Mouse (Mus musculus): Measurements from ENCODE around the gene Cyp4a30b. TPM values are rescaled to one million over a fixed set of nuclear protein-coding genes. Genes with fewer than 3 reads are reported as not detected.
"Not testable (repeated sequence)": the region's sequence is repeated elsewhere in the genome, so short reads cannot be mapped to it uniquely, and the experiment has no call there.

Gene Cyp4a30b
- polyA plus RNA-seq, 2 experiments, result not detected

DNA sequence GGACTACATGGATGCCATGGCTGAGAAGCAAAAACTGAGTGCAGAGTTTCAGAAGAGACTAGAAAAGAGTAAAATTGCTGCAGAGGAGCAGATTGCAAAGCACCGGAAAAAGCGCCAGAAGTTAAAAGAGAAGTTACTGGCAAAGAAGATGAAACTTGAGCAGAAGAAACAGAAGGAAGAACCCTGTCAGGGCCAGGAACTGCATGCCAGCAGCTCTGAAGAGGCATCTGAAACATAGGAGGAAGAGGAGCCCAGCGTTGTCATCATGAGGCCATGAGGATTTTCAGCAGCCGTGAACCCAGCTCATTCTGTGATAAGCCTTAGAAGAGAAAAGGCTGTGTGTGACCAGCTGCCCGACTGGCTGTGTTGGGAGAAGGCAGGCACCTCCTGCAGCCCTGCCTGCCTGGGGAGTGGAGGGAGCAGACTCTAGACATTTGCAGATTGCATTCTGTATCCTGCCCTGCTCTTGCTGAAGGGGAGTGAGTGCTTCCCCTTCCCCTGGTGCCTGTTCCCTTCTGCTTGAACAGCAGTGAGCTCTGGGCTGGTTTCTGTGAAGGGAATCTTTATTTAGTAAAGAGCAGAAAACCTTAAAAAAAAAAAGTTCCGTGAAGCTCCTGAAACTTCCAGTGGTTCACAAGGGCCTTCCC is 28.7 kb downstream of the Cyp4a30b start:
- DNase-seq (ENCODE audit: low read depth in 3 of 3, low spot score in 3 of 3), result no peak
- no peaks in the 10 kb centered on the region for H3K27me3 ChIP-seq (ENCODE audit: control insufficient read depth, insufficient read depth, low read length)
- H3K4me3 ChIP-seq (ENCODE audit: insufficient read depth in 1 of 2, low read depth in 2 of 2, low read length in 2 of 2), result no peak overlapping the region
- no peak for ATAC-seq (ENCODE audit: insufficient read depth)
- no peaks in the 10 kb centered on the region for H3K4me1 ChIP-seq (replicated peaks; ENCODE audit: control insufficient read depth in 2 of 2, insufficient read depth in 2 of 2, low read length in 1 of 2)
- TF ChIP-seq CTCF (IDR thresholded peaks at IDR 0.05; ENCODE audit: low read depth), result no peak
- no peak for TF ChIP-seq EP300 (IDR thresholded peaks at IDR 0.05; ENCODE audit: low read depth)
- no peak overlapping the region for H3K27ac ChIP-seq
- H3K9ac ChIP-seq (replicated peaks), result no peak overlapping the region
- no peaks in the 10 kb centered on the region for H3K9me3 ChIP-seq (ENCODE audit: control insufficient read depth, low read length)
- no peaks in the 10 kb centered on the region for H3K36me3 ChIP-seq (replicated peaks; ENCODE audit: control insufficient read depth, insufficient read depth, low read depth)
- no peak overlapping the region for H3K4me2 ChIP-seq (ENCODE audit: low read depth)
- 40% methylated on average over 6 of the region's 6 CpGs for WGBS (ENCODE audit: insufficient replicate concordance)

DNA sequence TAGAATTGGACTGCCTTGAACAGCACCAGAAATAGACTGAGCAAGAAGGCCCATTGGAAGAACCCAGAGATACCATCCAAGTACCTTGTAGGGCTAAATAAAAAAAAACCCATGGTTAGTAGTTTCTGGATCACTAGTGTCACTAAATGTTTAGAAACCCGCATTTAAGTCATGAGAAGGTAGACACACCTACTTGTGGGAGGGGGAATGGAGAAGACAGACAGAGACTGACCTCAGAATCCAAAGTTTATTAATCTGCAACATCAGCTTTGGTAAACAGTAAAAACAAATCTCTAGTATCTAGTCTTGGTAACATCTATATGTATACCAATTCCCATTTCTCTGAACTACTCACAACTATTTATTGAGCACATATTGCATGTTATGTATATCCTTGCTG is 43.6 kb downstream of the Cyp4a30b start, which contains the start of gene Cyp4a14:
Gene Cyp4a14 (minus strand): TSS at position 142 of the 400 bp plus-strand sequence.
- Histone ChIP-seq H3K4me3 (ENCODE audit: insufficient read depth in 1 of 2, low read depth in 2 of 2, low read length in 2 of 2) (no peak within 1 kb of the TSS), H3K27ac (no peak within 1 kb of the TSS), H3K36me3 (replicated peaks; ENCODE audit: control insufficient read depth, insufficient read depth, low read depth) (no peaks in the 10 kb centered on the region), H3K9ac (replicated peaks) (no peak within 1 kb of the TSS), H3K4me1 (replicated peaks; ENCODE audit: control insufficient read depth in 2 of 2, insufficient read depth in 2 of 2, low read length in 1 of 2) (no peaks in the 10 kb centered on the region), H3K27me3 (ENCODE audit: control insufficient read depth, insufficient read depth, low read length) (no peaks in the 10 kb centered on the region), H3K4me2 (ENCODE audit: low read depth) (no peak within 1 kb of the TSS), H3K9me3 (ENCODE audit: control insufficient read depth, low read length) (no peaks in the 10 kb centered on the region)
- no peak for ATAC-seq (ENCODE audit: insufficient read depth)
- no peak for DNase-seq (ENCODE audit: low read depth in 3 of 3, low spot score in 3 of 3)
- WGBS (ENCODE audit: insufficient replicate concordance), result 35% methylated on average over 1 of the region's 1 CpGs
- TF ChIP-seq EP300 (IDR thresholded peaks at IDR 0.05; ENCODE audit: low read depth) (no peak), CTCF (IDR thresholded peaks at IDR 0.05; ENCODE audit: low read depth) (no peak)

GRCm38 (mm10) chr4:115497466-115497865 is 45.1 kb downstream of the Cyp4a30b start:
- Histone ChIP-seq H3K4me2 (ENCODE audit: low read depth) (no peak overlapping the region), H3K4me3 (ENCODE audit: insufficient read depth in 1 of 2, low read depth in 2 of 2, low read length in 2 of 2) (no peak overlapping the region), H3K36me3 (replicated peaks; ENCODE audit: control insufficient read depth, insufficient read depth, low read depth) (no peaks in the 10 kb centered on the region), H3K4me1 (replicated peaks; ENCODE audit: control insufficient read depth in 2 of 2, insufficient read depth in 2 of 2, low read length in 1 of 2) (no peaks in the 10 kb centered on the region), H3K27ac (no peak overlapping the region), H3K9ac (replicated peaks) (no peak overlapping the region), H3K9me3 (ENCODE audit: control insufficient read depth, low read length) (no peaks in the 10 kb centered on the region), H3K27me3 (ENCODE audit: control insufficient read depth, insufficient read depth, low read length) (no peaks in the 10 kb centered on the region)
- WGBS (ENCODE audit: insufficient replicate concordance), result 67% methylated on average over 3 of the region's 3 CpGs
- DNase-seq (ENCODE audit: low read depth in 3 of 3, low spot score in 3 of 3), result peak in 1 of 3 experiments; percentile 7
- TF ChIP-seq CTCF (IDR thresholded peaks at IDR 0.05; ENCODE audit: low read depth), result no peak
- no peak for TF ChIP-seq EP300 (IDR thresholded peaks at IDR 0.05; ENCODE audit: low read depth)
- no peak for ATAC-seq (ENCODE audit: insufficient read depth)

GRCm38 (mm10) chr4:115513964-115514363 is 61.6 kb downstream of the Cyp4a30b start:
- H3K36me3 ChIP-seq (replicated peaks; ENCODE audit: control insufficient read depth, insufficient read depth, low read depth); H3K4me3 ChIP-seq (ENCODE audit: insufficient read depth in 1 of 2, low read depth in 2 of 2, low read length in 2 of 2); ATAC-seq (ENCODE audit: insufficient read depth); DNase-seq (ENCODE audit: low read depth in 3 of 3, low spot score in 3 of 3); H3K4me2 ChIP-seq (ENCODE audit: low read depth); H3K4me1 ChIP-seq (replicated peaks; ENCODE audit: control insufficient read depth in 2 of 2, insufficient read depth in 2 of 2, low read length in 1 of 2); H3K27me3 ChIP-seq (ENCODE audit: control insufficient read depth, insufficient read depth, low read length); H3K9ac ChIP-seq (replicated peaks); H3K27ac ChIP-seq; H3K9me3 ChIP-seq (ENCODE audit: control insufficient read depth, low read length): not testable (repeated sequence)

DNA sequence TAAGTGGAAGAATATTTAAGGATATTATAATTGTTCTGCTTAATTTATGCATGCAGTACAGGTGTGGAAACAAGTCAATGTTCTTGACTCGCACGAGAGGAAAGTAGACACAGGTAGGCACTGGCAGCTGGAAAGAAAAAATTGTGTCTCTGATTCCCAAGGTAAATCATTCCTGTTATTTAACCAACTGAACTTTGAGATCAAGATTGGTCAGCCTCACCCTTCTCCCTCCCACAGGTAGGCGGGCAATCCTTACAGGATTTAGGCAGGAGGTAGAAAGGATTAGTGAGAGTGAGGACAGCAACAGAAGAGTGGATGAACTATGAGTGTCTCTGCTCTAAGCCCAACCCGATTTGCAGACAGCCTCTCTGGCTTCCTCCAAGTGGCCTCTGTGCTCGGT is 65.6 kb downstream of the Cyp4a30b start, which contains the start of gene Cyp4a10:
Gene Cyp4a10 (plus strand): TSS at position 265 of the 400 bp plus-strand sequence.
- H3K4me3 ChIP-seq (ENCODE audit: insufficient read depth in 1 of 2, low read depth in 2 of 2, low read length in 2 of 2); H3K9me3 ChIP-seq (ENCODE audit: control insufficient read depth, low read length); H3K4me2 ChIP-seq (ENCODE audit: low read depth); H3K4me1 ChIP-seq (replicated peaks; ENCODE audit: control insufficient read depth in 2 of 2, insufficient read depth in 2 of 2, low read length in 1 of 2); H3K9ac ChIP-seq (replicated peaks); ATAC-seq (ENCODE audit: insufficient read depth); H3K27ac ChIP-seq; H3K36me3 ChIP-seq (replicated peaks; ENCODE audit: control insufficient read depth, insufficient read depth, low read depth); H3K27me3 ChIP-seq (ENCODE audit: control insufficient read depth, insufficient read depth, low read length); DNase-seq (ENCODE audit: low read depth in 3 of 3, low spot score in 3 of 3): not testable (repeated sequence)
- WGBS (ENCODE audit: insufficient replicate concordance), result 52% methylated on average over 5 of the region's 5 CpGs
